Mouse (Mus musculus) small intestine, adult 2 months (tissue): ENCODE measurements at regions not wholly inside any gene's neighbourhood (a gene's known extent, or its start where the extent isn't known, plus 50 kb on each side); places are given as distances from the start of the nearest gene placed in this dataset.

Experiments
- CTCF ChIP-seq: fragments of 200-500 bp; IDR thresholded peaks from 2 replicates; pipeline ENCODE4 v1.5.1; 2012; ENCODE audit warnings: low read depth, mild to moderate bottlenecking, control low read depth, inconsistent platforms, low read length, moderate library complexity, mixed read lengths; ENCODE audit not compliant: insufficient replicate concordance, insufficient read length; ENCODE audit errors: extremely low read depth
- POLR2A ChIP-seq: fragments of 200-500 bp; IDR thresholded peaks from 2 replicates; pipeline ENCODE4 v1.6.1; 2012; ENCODE audit warnings: low read depth, mild to moderate bottlenecking, control low read depth, inconsistent platforms, low read length, moderate library complexity

- TF ChIP-seq CTCF, result peak; percentile 17; the same call in 1 of the 2 replicates
- no peak for TF ChIP-seq POLR2A
Measured at GRCm38 (mm10) chr16:30145465-30146207, 81.5 kb downstream of the Hes1 start.
